Mouse (Mus musculus): ENCODE measurements around the gene Cstb.

- TF ChIP-seq GATA1 (IDR thresholded peaks at IDR 0.05; ENCODE audit: borderline replicate concordance, low read length) (no peak), FLI1 (IDR thresholded peaks at IDR 0.05; ENCODE audit: low read length) (no peak)
Observed at GRCm38 (mm10) chr10:78388216-78388980, 37.1 kb upstream of the Cstb start.
